Mouse (Mus musculus) hindbrain, embryonic 11.5 days (tissue): ENCODE data around the gene Mast4. TPM values are rescaled to one million over a fixed set of nuclear protein-coding genes. Genes with fewer than 3 reads are reported as not detected.

Experiments used
- ATAC-seq: fragments of 200-750 bp; cut with Nextera tagmentation; 2 replicates; pipeline ENCODE4 v1.8.0; 2017; ENCODE audit warnings: mild to moderate bottlenecking, moderate TSS enrichment, moderate library complexity; ENCODE audit not compliant: low FRiP score
- DNase-seq: peaks from one replicate; pipeline ENCODE4 v3.0.0-alpha.2; 2015; ENCODE audit warnings: low spot score
- H3K27ac ChIP-seq: fragments of 300-500 bp; sonication (generic); 2 replicates; pipeline ENCODE4 v1.5.1; 2014; ENCODE audit warnings: mild to moderate bottlenecking, low read depth, low read length
- H3K27me3 ChIP-seq: fragments of 300-500 bp; sonication (generic); 2 replicates; pipeline ENCODE4 v1.6.1; 2014; ENCODE audit warnings: mild to moderate bottlenecking, low read length, moderate library complexity, mixed read lengths; ENCODE audit not compliant: control insufficient read depth, insufficient read depth
- H3K36me3 ChIP-seq: fragments of 300-500 bp; sonication (generic); 2 replicates; pipeline ENCODE4 v1.6.1; 2014; ENCODE audit warnings: mild to moderate bottlenecking, low read length, moderate library complexity, mixed read lengths; ENCODE audit not compliant: control insufficient read depth, insufficient read depth
- H3K4me1 ChIP-seq: fragments of 300-500 bp; sonication (generic); replicated peaks from 2 replicates; pipeline ENCODE4 v1.6.1; 2014; ENCODE audit warnings: low read length, mixed read lengths; ENCODE audit not compliant: control insufficient read depth, insufficient read depth
- H3K4me2 ChIP-seq: fragments of 300-500 bp; sonication (generic); replicated peaks from 2 replicates; pipeline ENCODE4 v1.6.1; 2014; ENCODE audit warnings: mild to moderate bottlenecking, low read depth, low read length
- H3K4me3 ChIP-seq: fragments of 300-500 bp; sonication (generic); 2 replicates; pipeline ENCODE4 v1.5.1; 2014; ENCODE audit warnings: low read depth, low read length
- H3K9ac ChIP-seq: fragments of 300-500 bp; sonication (generic); 2 replicates; pipeline ENCODE4 v1.6.1; 2014; ENCODE audit warnings: low read depth, low read length
- H3K9me3 ChIP-seq: fragments of 300-500 bp; sonication (generic); 2 replicates; pipeline ENCODE4 v1.6.1; 2016; ENCODE audit warnings: low read length; ENCODE audit not compliant: control insufficient read depth
- WGBS: fragments of 180-500 bp; shearing (Covaris S2); extraction: QIAGEN DNeasy Blood & Tissue Kit; methylation state at CpG from one replicate; pipeline ENCODE4 v1.1.7; 2014; 5-methylcytosine and 5-hydroxymethylcytosine counted together
- polyA plus RNA-seq: library from polyadenylated mRNA; unstranded; fragments of >200 nt; fragmentation: Nextera tagmentation; extraction: Ambion mirVana; gene quantifications from 2 replicates; pipeline ENCODE4 v1.2.1, GENCODE M21; 2014

Gene Mast4
- polyA plus RNA-seq, 1 experiment from 2014 or later, result 26.9 TPM

- Histone ChIP-seq H3K9me3 (no peaks in the 10 kb centered on the region), H3K36me3 (no peaks in the 10 kb centered on the region), H3K4me1 (no peaks in the 10 kb centered on the region; the same call in 1 of the 2 replicates), H3K27me3 (no peaks in the 10 kb centered on the region), H3K4me2 (no peak overlapping the region), H3K27ac (no peak overlapping the region), H3K4me3 (no peak overlapping the region), H3K9ac (no peak overlapping the region)
- no peak for DNase-seq
- no peak for ATAC-seq
- WGBS, result 79% methylated on average over 6 of the region's 6 CpGs
Observed at GRCm38 (mm10) chr13:102805190-102805589, 529.1 kb downstream of the Mast4 start.

GRCm38 (mm10) chr13:102803206-102803605, 531.1 kb downstream of the Mast4 start:
- Histone ChIP-seq H3K9me3 (no peaks in the 10 kb centered on the region), H3K4me3 (no peak overlapping the region), H3K27me3 (no peaks in the 10 kb centered on the region), H3K4me1 (no peaks in the 10 kb centered on the region; the same call in 1 of the 2 replicates), H3K4me2 (no peak overlapping the region), H3K27ac (no peak overlapping the region), H3K9ac (no peak overlapping the region), H3K36me3 (no peaks in the 10 kb centered on the region)
- DNase-seq (no peak), ATAC-seq (no peak)
- 72% methylated on average over 9 of the region's 9 CpGs for WGBS

GRCm38 (mm10) chr13:102792157-102792556, 542.1 kb downstream of the Mast4 start:
- Histone ChIP-seq H3K4me1 (no peaks in the 10 kb centered on the region), H3K27me3 (no peaks in the 10 kb centered on the region), H3K4me2 (no peak overlapping the region), H3K36me3 (no peaks in the 10 kb centered on the region), H3K27ac (no peak overlapping the region), H3K9ac (no peak overlapping the region), H3K9me3 (no peaks in the 10 kb centered on the region), H3K4me3 (no peak overlapping the region)
- no peak for DNase-seq
- no peak for ATAC-seq
- 94% methylated on average over 3 of the region's 3 CpGs for WGBS

GRCm38 (mm10) chr13:102790601-102791155, 543.6 kb downstream of the Mast4 start:
- ATAC-seq (no peak), DNase-seq (no peak)
- Histone ChIP-seq H3K9ac (no peak overlapping the region), H3K4me1 (no peaks in the 10 kb centered on the region), H3K27me3 (no peaks in the 10 kb centered on the region), H3K9me3 (no peaks in the 10 kb centered on the region), H3K4me2 (no peak overlapping the region), H3K27ac (no peak overlapping the region), H3K36me3 (no peaks in the 10 kb centered on the region), H3K4me3 (no peak overlapping the region)
- WGBS, result 47% methylated on average over 6 of the region's 6 CpGs

- H3K4me3 ChIP-seq, result no peak overlapping the region
- DNase-seq (no peak), ATAC-seq (no peak)
- H3K27me3 ChIP-seq, result no peaks in the 10 kb centered on the region
- 90% methylated on average over 10 of the region's 10 CpGs for WGBS
- no peak overlapping the region for H3K9ac ChIP-seq
- H3K27ac ChIP-seq, result no peak overlapping the region
- no peak overlapping the region for H3K4me2 ChIP-seq
- no peaks in the 10 kb centered on the region for H3K4me1 ChIP-seq
- H3K9me3 ChIP-seq, result no peaks in the 10 kb centered on the region
- H3K36me3 ChIP-seq, result no peaks in the 10 kb centered on the region
Observed at GRCm38 (mm10) chr13:102786666-102787230, 547.5 kb downstream of the Mast4 start.

GRCm38 (mm10) chr13:102783531-102784310, 550.6 kb downstream of the Mast4 start:
- no peaks in the 10 kb centered on the region for H3K27me3 ChIP-seq

GRCm38 (mm10) chr13:102779275-102779674, 555.0 kb downstream of the Mast4 start:
- no peaks in the 10 kb centered on the region for H3K27me3 ChIP-seq
- 95% methylated on average over 3 of the region's 3 CpGs for WGBS

More at GRCm38 (mm10) chr13:102783531-102784310, 550.6 kb downstream of the Mast4 start:
- WGBS, result 81% methylated on average over 7 of the region's 7 CpGs
- Histone ChIP-seq H3K9me3 (no peaks in the 10 kb centered on the region), H3K9ac (no peak overlapping the region), H3K4me1 (no peaks in the 10 kb centered on the region), H3K4me2 (no peak overlapping the region), H3K36me3 (no peaks in the 10 kb centered on the region), H3K27ac (no peak overlapping the region), H3K4me3 (no peak overlapping the region)
- no peak for ATAC-seq
- no peak for DNase-seq

GRCm38 (mm10) chr13:102778859-102779258, 555.4 kb downstream of the Mast4 start:
- no peak for ATAC-seq
- H3K9ac ChIP-seq, result no peak overlapping the region

More at GRCm38 (mm10) chr13:102779275-102779674, 555.0 kb downstream of the Mast4 start:
- no peak for DNase-seq
- H3K9me3 ChIP-seq, result no peaks in the 10 kb centered on the region
- no peak overlapping the region for H3K4me2 ChIP-seq
- ATAC-seq, result no peak
- H3K4me1 ChIP-seq, result no peaks in the 10 kb centered on the region
- no peaks in the 10 kb centered on the region for H3K36me3 ChIP-seq
- no peak overlapping the region for H3K4me3 ChIP-seq
- H3K9ac ChIP-seq, result no peak overlapping the region
- no peak overlapping the region for H3K27ac ChIP-seq

More at GRCm38 (mm10) chr13:102778859-102779258, 555.4 kb downstream of the Mast4 start:
- H3K27ac ChIP-seq, result no peak overlapping the region
- no peak for DNase-seq
- no peaks in the 10 kb centered on the region for H3K9me3 ChIP-seq
- no peak overlapping the region for H3K4me2 ChIP-seq
- WGBS, result 98% methylated on average over 3 of the region's 3 CpGs
- H3K36me3 ChIP-seq, result no peaks in the 10 kb centered on the region
- no peaks in the 10 kb centered on the region for H3K4me1 ChIP-seq
- H3K27me3 ChIP-seq, result no peaks in the 10 kb centered on the region
- H3K4me3 ChIP-seq, result no peak overlapping the region
